Mouse (Mus musculus): ENCODE data around the gene Filip1. TPM values are rescaled to one million over a fixed set of nuclear protein-coding genes. Genes with fewer than 3 reads are reported as not detected.

The Filip1 gene
- 4.5 TPM for polyA plus RNA-seq (2014; fragmentation: Illumina TruSeq; extraction: RNeasy Lipid Tissue Mini Kit (QIAGEN cat#74804))

GRCm38 (mm10) chr9:80012751-80013150 lies at the start of gene Filip1:
TSS of gene Filip1 (minus strand) at chr9:80012851.

GRCm38 (mm10) chr9:79792841-79793835 lies 219.5 kb downstream of the Filip1 start, which contains the start of gene Tmem30a:
TSS of gene Tmem30a (minus strand) at chr9:79793507.

Other genes with a start within 250 kb of the Filip1 start
- gene Tmem30a, start 219.3 kb downstream of the Filip1 start, polyA plus RNA-seq (2014; fragmentation: Illumina TruSeq; extraction: RNeasy Lipid Tissue Mini Kit (QIAGEN cat#74804)): 562 TPM
- 317 TPM for gene Senp6, start 54.1 kb upstream of the Filip1 start, polyA plus RNA-seq (2014; fragmentation: Illumina TruSeq; extraction: RNeasy Lipid Tissue Mini Kit (QIAGEN cat#74804))
- gene Myo6, start 152.2 kb upstream of the Filip1 start, polyA plus RNA-seq (2014; fragmentation: Illumina TruSeq; extraction: RNeasy Lipid Tissue Mini Kit (QIAGEN cat#74804)): 147 TPM